Mouse (Mus musculus): ENCODE measurements around the gene Hoxd13.

GRCm38 (mm10) chr2:74702820-74703219, 34.7 kb downstream of the Hoxd13 start:
- no peak for TF ChIP-seq CTCF (IDR thresholded peaks at IDR 0.05; ENCODE audit: low read depth)
- no peak for TF ChIP-seq EP300 (IDR thresholded peaks at IDR 0.05; ENCODE audit: low read depth)
